Mouse (Mus musculus) hindbrain, embryonic 14.5 days (tissue): ENCODE measurements around the gene Mphosph9. TPM values are rescaled to one million over a fixed set of nuclear protein-coding genes. Genes with fewer than 3 reads are reported as not detected.
A peak's percentile ranks its signal among the peaks of the same experiment; 100 is the strongest.

Experiments used
- ATAC-seq: fragments of 200-750 bp; cut with Nextera tagmentation; 2 replicates; pipeline ENCODE4 v1.8.0; 2017; ENCODE audit warnings: moderate number of reproducible peaks, mild to moderate bottlenecking, moderate TSS enrichment, moderate library complexity; ENCODE audit not compliant: low FRiP score
- DNase-seq: peaks from one replicate; pipeline ENCODE4 v3.0.0-alpha.2; 2015; ENCODE audit warnings: low spot score
- H3K27ac ChIP-seq: fragments of 300-500 bp; sonication (generic); 2 replicates; pipeline ENCODE4 v1.5.1; 2014; ENCODE audit warnings: mild to moderate bottlenecking, moderate library complexity
- H3K27me3 ChIP-seq: fragments of 300-500 bp; sonication (generic); 2 replicates; pipeline ENCODE4 v1.6.1; 2014; ENCODE audit warnings: mild to moderate bottlenecking, low read length, mixed read lengths; ENCODE audit not compliant: control insufficient read depth, insufficient read depth
- H3K36me3 ChIP-seq: fragments of 300-500 bp; sonication (generic); replicated peaks from 2 replicates; pipeline ENCODE4 v1.6.1; 2014; ENCODE audit not compliant: control insufficient read depth, insufficient read depth
- H3K4me1 ChIP-seq: fragments of 300-500 bp; sonication (generic); replicated peaks from 2 replicates; pipeline ENCODE4 v1.6.1; 2014; ENCODE audit warnings: antibody characterized with exemption, low read length, mixed read lengths; ENCODE audit not compliant: control insufficient read depth, insufficient read depth
- H3K4me2 ChIP-seq: fragments of 300-500 bp; sonication (generic); replicated peaks from 2 replicates; pipeline ENCODE4 v1.6.1; 2014; ENCODE audit warnings: mild to moderate bottlenecking, moderate library complexity
- H3K4me3 ChIP-seq: fragments of 300-500 bp; sonication (generic); replicated peaks from 2 replicates; pipeline ENCODE4 v1.5.1; 2014; ENCODE audit warnings: mild to moderate bottlenecking, low read length
- H3K9ac ChIP-seq: fragments of 300-500 bp; sonication (generic); 2 replicates; pipeline ENCODE4 v1.6.1; 2014
- H3K9me3 ChIP-seq: fragments of 300-500 bp; sonication (generic); 2 replicates; pipeline ENCODE4 v1.6.1; 2016; ENCODE audit warnings: low read length; ENCODE audit not compliant: control insufficient read depth
- WGBS: fragments of 180-500 bp; shearing (Covaris S2); extraction: QIAGEN DNeasy Blood & Tissue Kit; methylation state at CpG from one replicate; pipeline ENCODE4 v1.1.7; 2014; 5-methylcytosine and 5-hydroxymethylcytosine counted together
- polyA plus RNA-seq: library from polyadenylated mRNA; unstranded; fragments of >200 nt; fragmentation: Nextera tagmentation; extraction: Ambion mirVana; gene quantifications from 2 replicates; pipeline ENCODE4 v1.2.1, GENCODE M21; 2014

The Mphosph9 gene
- polyA plus RNA-seq, 1 experiment from 2014 or later = 12.6 TPM

DNA sequence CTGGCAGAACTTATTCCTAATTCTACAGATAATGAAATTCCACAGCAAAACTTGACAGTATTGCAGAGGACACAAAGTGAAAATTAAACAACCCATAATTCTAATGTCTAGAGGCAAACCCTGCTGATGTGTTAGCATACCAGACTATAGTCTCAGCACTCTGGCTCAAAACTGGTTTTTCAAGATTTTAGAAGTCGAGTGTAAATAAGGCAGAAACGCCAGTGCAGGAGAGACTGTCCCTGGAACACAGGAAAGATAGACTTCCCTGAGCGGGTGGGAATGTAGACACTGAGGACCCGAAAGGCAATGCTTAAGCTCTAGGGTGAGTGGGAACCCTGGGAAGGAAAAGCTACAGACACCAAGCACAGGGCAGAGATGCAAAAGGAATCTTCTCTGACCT lies 65.7 kb downstream of the Mphosph9 start:
- Histone ChIP-seq H3K4me1 (no peaks in the 10 kb centered on the region), H3K4me3 (no peak overlapping the region), H3K27ac (no peak overlapping the region), H3K36me3 (peaks cover 91% of the 10 kb centered on the region), H3K9me3 (no peaks in the 10 kb centered on the region), H3K4me2 (no peak overlapping the region), H3K9ac (no peak overlapping the region), H3K27me3 (no peaks in the 10 kb centered on the region)
- DNase-seq (no peak), ATAC-seq (no peak)
- 96% methylated on average over 4 of the region's 4 CpGs for WGBS

- Histone ChIP-seq H3K4me1 (no peaks in the 10 kb centered on the region), H3K27ac (no peak overlapping the region), H3K4me3 (no peak overlapping the region), H3K36me3 (peaks cover 90% of the 10 kb centered on the region), H3K4me2 (no peak overlapping the region), H3K9ac (no peak overlapping the region), H3K9me3 (no peaks in the 10 kb centered on the region), H3K27me3 (no peaks in the 10 kb centered on the region)
- 65% methylated on average over 2 of the region's 2 CpGs for WGBS
- DNase-seq (no peak), ATAC-seq (no peak)
These were observed 68.6 kb downstream of the Mphosph9 start for GRCm38 (mm10) chr5:124259133-124259532.

GRCm38 (mm10) chr5:124258026-124258425 lies 69.7 kb downstream of the Mphosph9 start:
- H3K36me3 ChIP-seq = peaks cover 89% of the 10 kb centered on the region
- DNase-seq = no peak
- H3K4me2 ChIP-seq = no peak overlapping the region
- no peak for ATAC-seq
- no peaks in the 10 kb centered on the region for H3K9me3 ChIP-seq
- no peaks in the 10 kb centered on the region for H3K27me3 ChIP-seq
- no peaks in the 10 kb centered on the region for H3K4me1 ChIP-seq
- H3K27ac ChIP-seq = no peak overlapping the region
- H3K4me3 ChIP-seq = no peak overlapping the region
- no peak overlapping the region for H3K9ac ChIP-seq
- WGBS = 100% methylated on average over 1 of the region's 1 CpGs

DNA sequence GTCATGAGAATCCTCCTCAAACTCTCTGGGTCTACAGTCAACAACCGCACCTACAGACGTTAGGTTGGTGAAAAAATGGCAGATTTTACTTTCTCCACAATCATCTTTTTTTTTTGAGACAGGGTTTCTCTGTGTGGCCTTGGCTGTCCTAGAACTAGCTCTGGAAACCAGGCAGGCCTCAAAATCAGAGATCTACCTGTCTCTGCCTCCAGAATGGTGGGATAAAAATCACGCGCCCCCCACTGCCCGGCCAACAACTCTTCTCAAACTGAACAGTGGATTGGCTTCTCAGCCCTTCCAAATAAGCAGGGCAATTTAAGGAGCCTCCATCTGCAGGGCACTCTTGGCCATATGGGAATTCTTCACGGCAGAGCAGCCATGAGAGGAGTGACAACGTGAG lies 72.6 kb downstream of the Mphosph9 start:
- Histone ChIP-seq H3K4me2 (no peak overlapping the region), H3K27me3 (no peaks in the 10 kb centered on the region), H3K9ac (no peak overlapping the region), H3K4me3 (no peak overlapping the region), H3K4me1 (0 out of 2 replicates have a peak, but pooled peaks cover 6% of the 10 kb centered on the region), H3K36me3 (peaks cover 65% of the 10 kb centered on the region), H3K27ac (no peak overlapping the region), H3K9me3 (no peaks in the 10 kb centered on the region)
- no peak for ATAC-seq
- no peak for DNase-seq
- WGBS = 89% methylated on average over 7 of the region's 7 CpGs

DNA sequence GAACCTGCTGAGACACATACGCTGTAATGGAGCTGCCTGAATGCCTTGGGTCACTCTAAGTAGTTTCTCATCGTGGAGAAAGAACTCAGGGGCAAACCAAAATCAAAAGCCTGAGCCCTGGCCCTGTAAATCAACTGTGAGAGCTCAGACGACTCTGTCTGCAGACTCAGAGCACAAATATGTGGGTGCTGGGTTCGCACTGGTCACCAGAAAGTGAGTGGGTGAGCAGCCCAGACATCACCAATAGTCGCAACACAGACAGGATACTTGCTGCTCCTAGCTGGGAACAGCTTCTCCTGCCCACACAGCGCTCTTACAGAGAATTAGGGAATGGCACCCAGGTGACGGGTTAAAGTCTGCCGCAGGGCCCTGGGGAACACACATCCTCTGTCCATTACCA lies 74.2 kb downstream of the Mphosph9 start:
- H3K9ac ChIP-seq = no peak overlapping the region
- H3K27me3 ChIP-seq = no peaks in the 10 kb centered on the region
- H3K27ac ChIP-seq = no peak overlapping the region
- WGBS = 89% methylated on average over 8 of the region's 8 CpGs
- no peak overlapping the region for H3K4me3 ChIP-seq
- DNase-seq (no peak), ATAC-seq (no peak)
- H3K4me1 ChIP-seq = 0 out of 2 replicates have a peak, but pooled peaks cover 11% of the 10 kb centered on the region
- H3K36me3 ChIP-seq = peaks cover 50% of the 10 kb centered on the region
- H3K4me2 ChIP-seq = no peak overlapping the region
- H3K9me3 ChIP-seq = no peaks in the 10 kb centered on the region

- 91% methylated on average over 13 of the region's 13 CpGs for WGBS
- H3K9ac ChIP-seq = no peak overlapping the region
- no peak for ATAC-seq
- no peak for DNase-seq
- no peaks in the 10 kb centered on the region for H3K27me3 ChIP-seq
- H3K4me1 ChIP-seq = peaks cover 11% of the 10 kb centered on the region; the same call in 1 of the 2 replicates
- no peak overlapping the region for H3K27ac ChIP-seq
- no peaks in the 10 kb centered on the region for H3K9me3 ChIP-seq
- H3K4me3 ChIP-seq = no peak overlapping the region
- H3K36me3 ChIP-seq = peaks cover 42% of the 10 kb centered on the region
- H3K4me2 ChIP-seq = no peak overlapping the region
These were observed 75.0 kb downstream of the Mphosph9 start for GRCm38 (mm10) chr5:124252580-124253320.

DNA sequence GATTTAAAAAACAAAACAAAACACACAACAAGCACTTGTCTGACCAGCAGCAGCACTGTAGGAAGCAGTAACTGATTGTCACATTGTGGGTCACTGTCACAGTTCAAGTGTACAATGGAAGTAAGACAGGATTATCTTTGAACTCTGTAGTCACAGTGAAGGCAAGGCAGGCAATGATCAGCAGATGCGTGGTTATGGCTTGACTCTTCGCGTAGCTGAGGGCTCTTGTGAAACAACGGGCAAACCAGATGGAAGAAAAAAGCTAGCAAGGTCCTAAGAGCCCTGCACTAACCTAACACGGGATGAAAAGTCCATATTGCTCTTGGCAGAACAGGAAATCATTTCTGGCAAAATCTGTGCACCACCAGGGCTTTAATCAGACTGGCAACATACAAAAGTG lies 76.7 kb downstream of the Mphosph9 start:
- Histone ChIP-seq H3K9me3 (no peaks in the 10 kb centered on the region), H3K4me1 (peaks cover 11% of the 10 kb centered on the region; the same call in 1 of the 2 replicates), H3K27ac (no peak overlapping the region), H3K4me2 (no peak overlapping the region), H3K36me3 (peaks cover 27% of the 10 kb centered on the region), H3K4me3 (no peak overlapping the region), H3K27me3 (no peaks in the 10 kb centered on the region), H3K9ac (no peak overlapping the region)
- no peak for DNase-seq
- no peak for ATAC-seq
- 86% methylated on average over 5 of the region's 5 CpGs for WGBS

DNA sequence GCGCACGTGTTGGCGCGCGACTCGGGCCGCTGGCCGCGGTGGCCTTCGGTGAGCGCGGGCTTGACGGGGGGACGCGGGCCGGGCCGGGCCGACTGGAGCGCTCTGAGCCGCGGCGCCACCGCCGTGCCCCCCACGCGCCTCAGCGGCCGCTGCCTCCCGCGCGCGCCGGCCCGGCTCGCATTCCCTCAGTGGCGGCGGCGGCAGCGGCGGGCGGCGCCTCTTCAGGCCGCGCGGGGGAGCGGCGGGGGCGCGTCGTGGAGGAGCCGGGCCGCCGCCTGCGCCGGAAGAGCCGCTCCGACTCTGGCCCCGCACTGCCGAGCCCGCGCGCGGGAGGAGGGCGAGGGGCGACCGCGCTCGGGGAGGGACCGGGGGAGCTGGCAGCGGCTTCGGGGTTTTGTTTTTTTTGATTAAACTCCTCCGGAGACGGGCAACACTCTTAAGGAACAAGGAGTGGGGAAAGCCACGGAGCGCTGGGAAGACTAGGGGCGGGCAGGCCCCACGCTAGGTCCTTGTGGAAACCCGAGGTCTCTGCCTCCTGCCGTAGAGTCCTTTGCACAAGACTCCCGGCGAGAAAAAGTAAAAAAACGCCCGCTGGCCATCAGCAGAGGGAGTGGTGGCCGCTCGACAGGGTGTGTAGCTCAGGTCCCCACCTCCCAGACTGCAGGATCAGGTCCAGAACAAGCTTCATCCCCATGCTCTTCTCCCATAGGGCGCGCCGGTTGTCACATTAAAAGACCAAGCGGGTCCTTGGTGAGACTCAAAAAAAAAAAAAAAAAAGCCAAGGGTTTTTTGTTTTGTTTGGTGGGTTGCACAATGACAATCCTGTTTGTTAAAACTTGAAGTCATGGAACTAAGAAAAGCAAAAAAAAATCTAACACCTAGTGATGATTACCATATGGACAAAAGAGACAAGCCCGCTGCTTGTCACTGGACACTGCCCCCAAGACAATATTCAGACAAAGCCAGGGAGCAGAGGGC lies 77.9 kb downstream of the Mphosph9 start, which contains the start of gene Pitpnm2:
Gene Pitpnm2 (minus strand): TSS at position 147 of the 978 bp plus-strand sequence.
- DNase-seq (peak; percentile 66), ATAC-seq (peak; percentile 79)
- Histone ChIP-seq H3K9me3 (no peaks in the 10 kb centered on the region), H3K4me3 (peak within 1 kb of the TSS; percentile 67), H3K27ac (peak within 1 kb of the TSS; percentile 81), H3K27me3 (no peaks in the 10 kb centered on the region), H3K36me3 (peaks cover 16% of the 10 kb centered on the region), H3K4me1 (peaks cover 11% of the 10 kb centered on the region; the same call in 1 of the 2 replicates), H3K4me2 (peak within 1 kb of the TSS; percentile 90), H3K9ac (peak within 1 kb of the TSS; percentile 78)
- WGBS = under 1% methylated on average over 65 of the region's 90 CpGs
